Mouse (Mus musculus): ENCODE measurements around the gene Kndc1. TPM values are rescaled to one million over a fixed set of nuclear protein-coding genes. Genes with fewer than 3 reads are reported as not detected.

Kndc1 gene
- polyA plus RNA-seq, 2 experiments from 2014 or later: 0.44 to 0.58 TPM

- no peak for ATAC-seq
These were observed 57.6 kb downstream of the Kndc1 start for GRCm38 (mm10) chr7:139951991-139952633.

DNA sequence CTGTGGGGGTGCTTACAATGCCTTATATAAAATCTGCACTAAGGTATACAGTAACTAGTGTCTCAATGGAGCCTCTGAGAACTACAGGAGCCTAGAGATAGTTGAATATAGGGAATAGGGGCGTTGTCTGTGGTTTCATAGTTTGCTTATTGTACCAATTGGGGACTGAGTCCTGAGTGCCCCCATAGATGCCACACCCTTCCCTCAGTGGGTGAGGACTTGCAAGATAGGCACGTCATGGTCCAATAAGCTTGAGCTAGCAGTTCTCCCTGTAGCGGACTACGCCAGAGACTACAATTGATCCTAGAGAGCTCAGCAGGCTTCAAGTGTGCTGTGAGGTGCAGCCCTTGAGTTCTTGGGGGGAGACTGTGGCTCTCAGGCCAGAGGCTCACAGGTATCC, 61.0 kb downstream of the Kndc1 start:
- ATAC-seq: no peak

- no peak for ATAC-seq
These were observed 62.2 kb downstream of the Kndc1 start for GRCm38 (mm10) chr7:139956658-139957057.

DNA sequence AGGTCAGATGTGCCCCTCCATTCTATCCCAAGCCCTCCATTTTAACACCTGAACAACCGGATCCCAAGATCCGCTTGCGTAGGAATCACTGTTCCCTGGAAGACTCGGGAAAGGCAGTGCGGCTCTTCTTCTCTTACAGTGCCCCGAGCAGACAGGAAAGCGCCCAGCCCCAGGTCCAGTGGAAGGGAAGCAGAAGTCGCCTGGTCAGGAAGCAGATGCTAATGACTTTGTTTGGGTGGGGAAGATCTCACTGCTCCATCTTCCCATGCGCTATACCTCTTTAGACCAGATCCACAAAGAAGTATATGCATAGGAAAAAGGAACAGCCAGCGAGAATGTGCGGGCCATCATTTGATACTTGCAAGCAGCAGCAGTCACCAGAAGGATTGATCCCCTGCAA, 62.9 kb downstream of the Kndc1 start:
- ATAC-seq: no peak

- no peak for ATAC-seq
These were observed 63.5 kb downstream of the Kndc1 start for GRCm38 (mm10) chr7:139957958-139958357.

- no peak for ATAC-seq
These were observed 66.6 kb downstream of the Kndc1 start for GRCm38 (mm10) chr7:139961141-139961540.

DNA sequence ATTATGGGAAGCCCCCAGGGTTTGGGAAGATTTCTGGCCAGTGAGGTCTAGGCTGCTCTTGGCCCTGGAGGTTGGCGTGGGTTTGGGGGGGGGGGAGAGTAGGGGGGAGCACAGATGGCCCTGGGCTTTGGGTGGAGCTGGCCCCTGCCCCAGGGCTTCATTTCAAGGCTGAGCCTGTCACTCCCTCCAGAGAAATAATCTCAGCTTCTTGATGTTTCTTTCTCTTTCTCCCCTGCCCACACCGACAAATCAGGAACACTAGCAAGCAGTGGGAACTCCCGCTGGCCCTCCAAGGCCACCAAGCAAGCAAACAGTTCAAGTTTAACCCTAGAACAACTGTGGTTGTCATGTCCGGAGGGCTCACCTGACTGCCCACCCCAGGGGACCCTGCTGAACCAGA, 69.3 kb downstream of the Kndc1 start:
- ATAC-seq: no peak

- ATAC-seq: no peak
These were observed 72.7 kb downstream of the Kndc1 start for GRCm38 (mm10) chr7:139967175-139967574.

DNA sequence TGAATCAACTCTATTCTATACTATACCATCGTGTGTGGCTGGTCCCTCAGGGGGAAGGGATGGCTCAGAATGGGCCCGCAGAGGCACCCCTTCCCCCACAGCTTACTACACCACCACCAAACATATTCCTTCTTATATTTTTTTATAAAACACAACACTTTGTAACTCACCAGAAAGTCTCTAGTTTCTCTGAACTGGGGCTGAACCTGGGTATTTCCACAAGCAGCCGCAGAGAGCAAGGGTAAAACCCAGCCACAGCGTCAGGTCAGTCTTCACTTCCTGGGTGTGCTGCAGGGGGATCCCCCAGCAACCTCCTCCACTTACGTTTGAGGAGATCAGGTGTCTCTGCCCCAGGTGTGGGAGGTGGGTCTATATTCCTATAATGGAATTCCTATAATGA, 73.9 kb downstream of the Kndc1 start:
- ATAC-seq: peak; percentile 94

GRCm38 (mm10) chr7:139969348-139970130, 75.0 kb downstream of the Kndc1 start:
- ATAC-seq: no peak

GRCm38 (mm10) chr7:139970216-139970919, 75.9 kb downstream of the Kndc1 start:
- ATAC-seq: no peak

GRCm38 (mm10) chr7:139970979-139971378, 76.5 kb downstream of the Kndc1 start:
- no peak for ATAC-seq

- ATAC-seq: peak; percentile 12
These were observed 76.9 kb downstream of the Kndc1 start for GRCm38 (mm10) chr7:139971436-139971835.

- no peak for ATAC-seq
These were observed 78.4 kb downstream of the Kndc1 start for GRCm38 (mm10) chr7:139972923-139973331.

- ATAC-seq: peak; percentile 68
These were observed 79.8 kb downstream of the Kndc1 start for GRCm38 (mm10) chr7:139974307-139974706.

DNA sequence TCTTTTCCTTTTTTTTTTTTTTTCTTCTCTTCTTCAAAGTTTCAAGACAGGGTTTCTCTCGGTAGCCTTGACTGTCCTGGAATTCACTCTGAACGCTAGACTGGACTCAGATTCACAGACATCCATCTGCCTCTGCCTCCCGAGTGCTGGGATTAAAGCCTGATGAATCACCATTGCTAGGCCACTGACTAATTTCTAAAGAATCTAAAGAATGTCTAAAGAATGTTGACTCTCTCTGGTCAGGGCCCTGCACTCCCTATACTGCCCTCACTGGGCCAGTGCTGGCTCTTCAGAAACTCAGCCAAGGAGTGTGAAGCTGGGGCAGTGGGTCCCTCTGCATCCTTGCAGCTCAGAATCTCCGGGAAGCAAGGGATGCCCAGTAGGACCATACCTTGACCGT, 81.0 kb downstream of the Kndc1 start:
- no peak for ATAC-seq

- ATAC-seq: peak; percentile 91
These were observed 83.9 kb downstream of the Kndc1 start, which contains the start of gene 6430531B16Rik for GRCm38 (mm10) chr7:139978278-139978892. TSS of gene 6430531B16Rik (minus strand) at chr7:139978755.

- no peak for ATAC-seq
These were observed 84.7 kb downstream of the Kndc1 start for GRCm38 (mm10) chr7:139979011-139979719.

DNA sequence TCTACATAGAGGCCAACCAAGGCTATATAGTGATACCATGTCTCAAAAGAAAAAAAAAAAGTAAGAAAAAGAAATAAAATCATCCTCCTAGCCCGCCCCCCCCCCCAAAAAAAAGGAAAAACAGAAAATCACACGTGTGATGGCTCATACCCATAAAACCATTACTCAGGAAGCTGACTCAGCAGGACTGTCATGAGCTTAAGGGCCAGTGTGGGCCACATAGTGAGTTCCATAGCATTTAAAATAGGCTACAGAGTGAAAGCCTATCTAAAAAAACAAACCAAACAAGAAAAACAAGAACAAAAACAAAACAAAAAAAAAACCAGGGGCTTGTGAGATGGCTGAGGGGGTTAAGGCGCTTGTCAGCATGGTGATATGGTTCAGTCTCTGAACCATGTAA, 86.3 kb downstream of the Kndc1 start:
- ATAC-seq: no peak

GRCm38 (mm10) chr7:139982058-139982457, 87.6 kb downstream of the Kndc1 start:
- no peak for ATAC-seq

- ATAC-seq: no peak
These were observed 90.0 kb downstream of the Kndc1 start for GRCm38 (mm10) chr7:139984505-139984904.

DNA sequence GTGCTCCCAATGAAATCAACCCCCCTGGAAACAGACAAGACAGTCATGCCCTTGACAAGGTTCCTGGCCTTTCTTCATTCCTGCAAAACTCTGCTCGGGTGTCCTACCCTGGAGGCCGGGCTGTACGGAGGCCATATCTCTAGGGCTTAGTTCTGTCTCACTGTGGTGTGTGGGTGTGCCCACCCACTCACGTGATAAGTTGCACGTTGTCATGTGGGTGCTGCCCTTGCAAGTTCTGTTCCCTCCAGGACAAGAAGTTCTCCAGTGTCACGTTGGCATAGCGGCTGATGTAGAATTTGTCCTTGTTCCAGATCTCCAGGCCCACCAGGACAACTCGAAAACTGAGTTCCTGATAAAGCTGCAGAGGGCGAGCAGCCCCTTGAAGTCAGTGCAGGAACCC, 93.8 kb downstream of the Kndc1 start:
- ATAC-seq: no peak

Measured in CD4-positive, CD25-positive, alpha-beta regulatory T cell, adult 4 months (primary cell).